12 mouse cellular contexts compared by ENCODE assay signal in the genomic region with DNA sequence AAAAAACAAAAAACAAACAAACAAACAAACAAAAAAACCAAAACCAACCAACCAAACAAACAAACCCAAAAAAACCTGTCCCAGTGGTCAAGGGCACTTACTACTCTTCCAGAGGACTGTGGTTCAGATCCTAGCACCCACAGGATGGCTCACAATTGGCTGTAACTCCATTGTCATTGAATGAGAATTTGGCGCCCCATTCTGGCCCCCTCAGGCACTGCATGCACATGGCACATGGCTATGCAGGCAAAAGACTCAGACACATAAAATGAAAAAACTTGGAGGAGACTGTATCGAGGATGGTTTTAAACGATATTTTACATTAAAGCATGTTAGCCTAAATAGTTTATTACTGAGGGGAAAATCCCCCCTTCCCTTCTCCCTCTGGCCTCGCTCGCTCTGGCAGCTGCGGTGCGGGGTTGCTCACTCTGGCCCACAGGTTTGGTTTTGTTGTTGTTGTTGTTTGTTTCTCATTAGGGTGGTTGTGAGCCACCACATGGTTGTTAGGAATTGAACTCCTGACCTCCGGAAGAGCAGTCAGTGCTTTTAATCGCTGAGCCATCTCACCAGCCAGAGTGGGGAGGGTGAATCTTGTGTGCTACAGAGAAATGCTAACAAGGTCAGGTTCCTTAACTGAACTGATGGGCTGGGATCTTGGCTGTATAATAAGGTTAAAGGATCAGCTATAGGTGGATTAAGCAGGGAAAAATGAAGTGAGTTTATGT. TPM values are rescaled to one million over a fixed set of nuclear protein-coding genes. Genes with fewer than 3 reads are reported as not detected.
DNase-seq lines count a peak whose midpoint lies in the region; ATAC-seq and TF ChIP-seq lines count a peak whose summit lies in the region.
"Had no signal": no experiment of that assay in that cellular context is flagged by ENCODE, and none has a peak within 500 bp of the region (broad histone marks: within the 10 kb centered on the region; RNA-seq: fewer than 3 reads in every experiment).

No protein-coding gene starts in this region.

- no peaks in the 10 kb centered on the region for H3K9me3 ChIP-seq in intestine, postnatal 0 days (ENCODE audit: control insufficient read depth)
- no peaks in the 10 kb centered on the region for H3K9me3 ChIP-seq in intestine, embryonic 16.5 days (ENCODE audit: control insufficient read depth, low read length)
- no peaks in the 10 kb centered on the region for H3K9me3 ChIP-seq in midbrain, postnatal 0 days (ENCODE audit: low read length)
- no peaks in the 10 kb centered on the region for H3K9me3 ChIP-seq in midbrain, embryonic 15.5 days
- H3K9me3 ChIP-seq: embryonic facial prominence, embryonic 13.5 days; limb, embryonic 15.5 days had no signal

- H3K27ac ChIP-seq in intestine, postnatal 0 days (ENCODE audit: low read depth, low read length), result no peak overlapping the region
- H3K27ac ChIP-seq in intestine, embryonic 16.5 days (ENCODE audit: low read length), result no peak overlapping the region
- no peak overlapping the region for H3K27ac ChIP-seq in midbrain, postnatal 0 days (ENCODE audit: low read depth, low read length)
- no peak overlapping the region for H3K27ac ChIP-seq in midbrain, embryonic 15.5 days
- H3K27ac ChIP-seq: embryonic facial prominence, embryonic 13.5 days; limb, embryonic 15.5 days had no signal

- WGBS in intestine, postnatal 0 days, result 87% methylated on average over 9 of the region's 9 CpGs
- WGBS in intestine, embryonic 16.5 days, result 86% methylated on average over 9 of the region's 9 CpGs
- 93% methylated on average over 9 of the region's 9 CpGs for WGBS in midbrain, postnatal 0 days
- WGBS in midbrain, embryonic 15.5 days, result 93% methylated on average over 9 of the region's 9 CpGs

- H3K27me3 ChIP-seq in intestine, postnatal 0 days (replicated peaks; ENCODE audit: control insufficient read depth, insufficient read depth, low read length), result no peaks in the 10 kb centered on the region
- no peaks in the 10 kb centered on the region for H3K27me3 ChIP-seq in intestine, embryonic 16.5 days (replicated peaks; ENCODE audit: control insufficient read depth, insufficient read depth, low read length)
- no peaks in the 10 kb centered on the region for H3K27me3 ChIP-seq in midbrain, postnatal 0 days (ENCODE audit: insufficient read depth, low read length)
- H3K27me3 ChIP-seq in midbrain, embryonic 15.5 days (replicated peaks), result no peaks in the 10 kb centered on the region
- H3K27me3 ChIP-seq: embryonic facial prominence, embryonic 13.5 days; limb, embryonic 15.5 days had no signal

- peak; percentile 49 for TF ChIP-seq CTCF in intestine, postnatal 0 days (IDR thresholded peaks at IDR 0.05; ENCODE audit: low read depth)
- peak; percentile 23; the same call in 1 of the 2 replicates for TF ChIP-seq CTCF in midbrain, postnatal 0 days (IDR thresholded peaks at IDR 0.05)

- no peak overlapping the region for H3K4me3 ChIP-seq in intestine, postnatal 0 days (ENCODE audit: low read depth, low read length)
- H3K4me3 ChIP-seq in intestine, embryonic 16.5 days (ENCODE audit: low read length), result no peak overlapping the region
- no peak overlapping the region for H3K4me3 ChIP-seq in midbrain, postnatal 0 days (ENCODE audit: low read depth, low read length)
- H3K4me3 ChIP-seq in midbrain, embryonic 15.5 days, result no peak overlapping the region
- H3K4me3 ChIP-seq: embryonic facial prominence, embryonic 13.5 days; limb, embryonic 15.5 days had no signal

- no peak overlapping the region for H3K4me2 ChIP-seq in intestine, postnatal 0 days (replicated peaks; ENCODE audit: low read depth)
- no peak overlapping the region for H3K4me2 ChIP-seq in intestine, embryonic 16.5 days (ENCODE audit: low read depth, low read length)
- no peak overlapping the region for H3K4me2 ChIP-seq in midbrain, postnatal 0 days (ENCODE audit: low read depth, low read length, poor library complexity, severe bottlenecking)
- H3K4me2 ChIP-seq in midbrain, embryonic 15.5 days, result no peak overlapping the region
- H3K4me2 ChIP-seq: embryonic facial prominence, embryonic 13.5 days; limb, embryonic 15.5 days had no signal

- no peaks in the 10 kb centered on the region for H3K36me3 ChIP-seq in intestine, postnatal 0 days (ENCODE audit: control insufficient read depth, insufficient read depth)
- no peaks in the 10 kb centered on the region for H3K36me3 ChIP-seq in intestine, embryonic 16.5 days (ENCODE audit: control insufficient read depth, insufficient read depth, low read length)
- H3K36me3 ChIP-seq in midbrain, postnatal 0 days (ENCODE audit: insufficient read depth, low read length), result no peaks in the 10 kb centered on the region
- no peaks in the 10 kb centered on the region for H3K36me3 ChIP-seq in midbrain, embryonic 15.5 days (replicated peaks)
- H3K36me3 ChIP-seq: embryonic facial prominence, embryonic 13.5 days; limb, embryonic 15.5 days had no signal

- H3K4me1 ChIP-seq in intestine, postnatal 0 days (replicated peaks; ENCODE audit: control insufficient read depth, insufficient read depth, low read length), result no peaks in the 10 kb centered on the region
- peaks cover 17% of the 10 kb centered on the region; the same call in 1 of the 2 replicates for H3K4me1 ChIP-seq in intestine, embryonic 16.5 days (ENCODE audit: control insufficient read depth, insufficient read depth, low read length)
- H3K4me1 ChIP-seq in midbrain, postnatal 0 days (ENCODE audit: insufficient read depth, low read length), result peaks cover 4% of the 10 kb centered on the region; the same call in 1 of the 2 replicates
- peaks cover 4% of the 10 kb centered on the region for H3K4me1 ChIP-seq in midbrain, embryonic 15.5 days

- H3K9ac ChIP-seq in intestine, postnatal 0 days (ENCODE audit: low read depth, low read length), result no peak overlapping the region
- H3K9ac ChIP-seq in intestine, embryonic 16.5 days (ENCODE audit: low read depth, low read length), result no peak overlapping the region
- H3K9ac ChIP-seq in midbrain, postnatal 0 days (replicated peaks; ENCODE audit: low read length, poor library complexity, severe bottlenecking), result no peak overlapping the region
- no peak overlapping the region for H3K9ac ChIP-seq in midbrain, embryonic 15.5 days
- H3K9ac ChIP-seq: embryonic facial prominence, embryonic 13.5 days; limb, embryonic 15.5 days had no signal

- no peak for ATAC-seq in intestine, postnatal 0 days
- ATAC-seq in intestine, embryonic 16.5 days, result no peak
- ATAC-seq in midbrain, postnatal 0 days (ENCODE audit: low FRiP score), result no peak
- ATAC-seq in midbrain, embryonic 15.5 days (replicated peaks), result no peak
- no peak for ATAC-seq in erythroid progenitor cell, adult 5-6 weeks (replicated peaks; ENCODE audit: low FRiP score, poor library complexity, severe bottlenecking)
- ATAC-seq: inflammation-experienced regulatory T-cells, adult 6 months had no signal

- no peak for DNase-seq in midbrain, postnatal 0 days (ENCODE audit: low spot score)
- peak; percentile 91 for DNase-seq in R1 (ENCODE audit: low read depth, low spot score)
- DNase-seq in urinary bladder, postnatal 10 days (ENCODE audit: low spot score), result no peak
- DNase-seq: heart, adult 11 months; heart, postnatal 10 days had no signal

RNA-seq across cellular contexts. Expression of gene Ppp1r15b, which starts 5.1 kb away (rescaled TPM):
- polyA plus RNA-seq in intestine, postnatal 0 days (2015; fragmentation: Nextera tagmentation; extraction: Ambion mirVana), result 28.5 and 33.0 TPM in 2 replicates
- polyA plus RNA-seq in intestine, embryonic 16.5 days (2015; fragmentation: Nextera tagmentation; extraction: Ambion mirVana), result 48.0 and 53.7 TPM in 2 replicates
- total RNA-seq in midbrain, postnatal 0 days (2014; rRNA removed), result 42.3 and 45.3 TPM in 2 replicates
- 16.9 and 17.5 TPM in 2 replicates for polyA plus RNA-seq in midbrain, postnatal 0 days (2015; fragmentation: Nextera tagmentation; extraction: Ambion mirVana)
- 29.2 and 30.1 TPM in 2 replicates for polyA plus RNA-seq in midbrain, embryonic 15.5 days (2015; fragmentation: Nextera tagmentation; extraction: Ambion mirVana)
- 131 and 152 TPM in 2 replicates for total RNA-seq in erythroid progenitor cell, adult 5-6 weeks (2015; ENCODE audit: low replicate concordance)
- total RNA-seq in erythroid progenitor cell, adult 5-6 weeks (2017; ENCODE audit: low replicate concordance), result 227 and 245 TPM in 2 replicates

RNA-seq across cellular contexts. Expression of gene Plekha6, which starts 38.2 kb away (rescaled TPM):
- polyA plus RNA-seq in intestine, postnatal 0 days (2015; fragmentation: Nextera tagmentation; extraction: Ambion mirVana), result 7.5 and 8.0 TPM in 2 replicates
- polyA plus RNA-seq in intestine, embryonic 16.5 days (2015; fragmentation: Nextera tagmentation; extraction: Ambion mirVana), result 10.6 and 11.0 TPM in 2 replicates
- total RNA-seq in midbrain, postnatal 0 days (2014; rRNA removed), result 49.3 and 52.2 TPM in 2 replicates
- polyA plus RNA-seq in midbrain, postnatal 0 days (2015; fragmentation: Nextera tagmentation; extraction: Ambion mirVana), result 9.4 and 11.9 TPM in 2 replicates
- polyA plus RNA-seq in midbrain, embryonic 15.5 days (2015; fragmentation: Nextera tagmentation; extraction: Ambion mirVana), result 21.4 and 23.4 TPM in 2 replicates
- 0.36 TPM in 1 of 2 replicates, not detected in the other for total RNA-seq in erythroid progenitor cell, adult 5-6 weeks (2015; ENCODE audit: low replicate concordance)
- total RNA-seq in erythroid progenitor cell, adult 5-6 weeks (2017; ENCODE audit: low replicate concordance), result 0.51 TPM in 1 of 2 replicates, not detected in the other
